Mouse (Mus musculus) C2C12 (cell line): ENCODE data around the gene Eif2ak3.

Experiments used
- CTCF ChIP-seq: IDR thresholded peaks from one replicate; pipeline ENCODE4 v1.5.1; 2011; ENCODE audit not compliant: control insufficient read depth, insufficient read depth, insufficient read length
- MAX ChIP-seq: IDR thresholded peaks from one replicate; pipeline ENCODE4 v1.6.1; 2011; ENCODE audit warnings: mild to moderate bottlenecking, control low read depth

DNA sequence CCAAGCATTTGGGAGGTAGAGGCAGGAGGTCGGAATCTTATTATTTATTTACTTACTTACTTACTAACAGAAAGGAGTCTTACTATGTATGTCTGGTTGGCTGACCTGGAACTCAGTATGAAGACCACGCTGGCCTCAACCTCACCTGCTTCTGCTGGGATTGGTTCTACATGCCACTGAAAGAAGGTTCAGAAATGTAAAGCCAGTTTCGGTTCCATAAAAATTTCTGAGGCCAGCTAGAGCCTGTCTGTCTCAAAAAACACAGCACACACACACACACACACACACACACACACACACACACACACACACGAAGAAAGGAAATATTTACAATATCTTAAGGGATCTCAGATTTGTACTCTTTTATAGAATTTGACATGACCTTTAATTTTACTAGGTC is 66.0 kb downstream of the Eif2ak3 start:
- TF ChIP-seq CTCF (no peak), MAX (no peak)
